Mouse (Mus musculus): ENCODE measurements around the gene Baz2a. TPM values are rescaled to one million over a fixed set of nuclear protein-coding genes. Genes with fewer than 3 reads are reported as not detected.
"Not testable (repeated sequence)": the region's sequence is repeated elsewhere in the genome, so short reads cannot be mapped to it uniquely, and the experiment has no call there.

Gene Baz2a
- total RNA-seq, 2 experiments from 2014 or later = 15.0 to 40.3 TPM

DNA sequence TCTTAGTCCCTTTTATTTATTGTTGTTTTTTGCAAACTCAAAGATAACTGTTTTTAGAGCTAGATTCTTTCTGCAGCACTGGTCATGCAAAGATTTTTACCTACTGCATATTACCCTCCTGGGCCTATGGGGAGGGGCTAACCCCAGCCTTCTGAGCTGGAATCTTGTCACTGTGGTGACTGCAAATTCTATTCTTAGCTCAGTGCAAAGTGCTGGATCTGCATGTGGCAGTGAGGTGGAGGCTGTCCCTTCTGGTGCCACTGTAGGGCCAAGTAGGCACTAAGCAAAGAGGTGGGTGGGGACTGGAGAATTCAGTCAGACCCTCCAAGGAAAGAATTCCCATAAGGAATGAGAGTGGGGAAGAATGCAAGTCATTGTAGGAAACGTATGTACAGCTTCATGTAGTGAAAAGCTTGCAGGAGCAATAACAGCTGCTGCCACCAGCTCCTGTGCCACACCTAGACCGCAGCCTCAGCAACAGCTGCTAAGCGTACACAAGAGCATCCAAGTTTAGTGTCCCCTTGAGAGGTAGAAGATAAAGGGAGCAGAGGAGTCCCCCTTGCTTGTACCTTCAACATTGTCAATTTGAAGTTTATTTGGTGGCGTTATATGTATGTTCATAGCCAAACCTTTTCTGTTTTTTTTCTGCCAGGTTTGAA lies 18.9 kb downstream of the Baz2a start:
- ATAC-seq (replicated peaks; ENCODE audit: poor library complexity) = no peak

DNA sequence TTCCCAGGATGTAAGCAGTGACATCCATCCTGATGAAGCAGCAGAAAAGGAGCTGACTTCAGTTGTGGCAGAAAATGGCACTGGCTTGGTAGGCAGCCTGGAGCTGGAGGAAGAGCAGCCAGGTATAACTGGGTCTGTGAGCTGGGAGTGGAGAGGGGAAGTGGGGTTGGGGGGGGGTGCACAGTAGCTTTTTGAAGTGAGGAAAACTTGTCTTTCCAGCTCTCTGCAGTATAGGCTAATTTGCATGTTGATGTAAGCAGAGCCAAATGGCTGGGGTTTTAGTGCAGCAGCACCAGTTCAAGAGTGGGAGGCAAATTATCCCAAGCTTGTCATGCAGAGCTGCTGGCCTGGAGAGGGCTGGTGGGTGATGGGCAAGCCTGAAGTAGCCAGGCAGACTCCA lies 19.9 kb downstream of the Baz2a start:
- no peak for ATAC-seq (replicated peaks; ENCODE audit: poor library complexity)

DNA sequence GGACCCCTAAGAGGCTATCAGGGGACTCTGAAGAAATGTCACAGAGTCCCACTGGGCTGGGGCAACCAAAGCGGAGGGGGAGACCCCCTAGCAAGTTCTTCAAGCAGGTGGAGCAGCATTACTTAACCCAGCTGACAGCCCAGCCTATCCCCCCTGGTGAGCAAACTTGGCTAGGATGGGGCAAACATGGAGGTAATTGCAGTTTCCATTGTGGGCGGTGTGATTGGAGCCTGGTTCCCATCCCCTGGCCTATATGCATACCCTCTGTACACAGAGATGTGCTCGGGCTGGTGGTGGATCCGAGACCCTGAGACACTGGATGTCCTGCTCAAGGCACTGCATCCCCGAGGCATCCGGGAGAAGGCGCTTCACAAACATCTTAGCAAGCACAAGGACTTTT lies 32.5 kb downstream of the Baz2a start:
- ATAC-seq (replicated peaks; ENCODE audit: poor library complexity) = no peak

DNA sequence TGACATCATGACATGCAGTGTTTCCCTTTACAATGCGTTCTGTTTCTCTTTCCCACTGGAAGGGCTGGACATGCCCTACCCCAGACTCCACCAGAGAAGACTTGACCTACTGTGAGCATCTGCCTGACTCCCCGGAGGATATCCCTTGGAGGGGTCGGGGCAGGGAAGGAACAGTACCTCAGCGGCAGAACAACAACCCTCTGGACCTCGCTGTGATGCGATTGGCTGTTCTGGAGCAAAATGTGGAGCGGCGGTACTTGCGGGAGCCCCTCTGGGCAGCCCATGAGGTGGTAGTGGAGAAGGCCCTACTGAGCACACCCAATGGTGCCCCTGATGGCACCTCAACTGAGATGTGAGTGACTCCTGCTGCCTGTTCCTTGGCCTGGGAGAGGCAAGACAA lies 33.5 kb downstream of the Baz2a start:
- no peak for ATAC-seq (replicated peaks; ENCODE audit: poor library complexity)

DNA sequence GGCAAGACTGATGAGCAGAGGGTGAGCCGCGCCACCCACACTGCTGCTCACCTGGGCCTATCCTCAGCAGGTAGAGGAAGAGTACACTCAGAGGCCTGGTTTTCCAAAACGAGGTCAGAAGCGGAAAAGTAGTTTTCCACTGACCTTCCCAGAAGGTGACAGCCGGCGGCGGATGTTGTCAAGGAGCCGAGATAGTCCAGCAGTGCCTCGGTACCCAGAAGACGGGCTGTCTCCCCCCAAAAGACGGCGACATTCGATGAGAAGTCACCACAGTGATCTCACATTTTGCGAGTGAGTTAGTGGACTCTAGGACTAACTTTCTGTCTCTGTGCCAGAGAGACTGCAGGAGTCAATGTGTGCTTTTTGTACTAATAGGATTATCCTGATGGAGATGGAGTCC lies 34.6 kb downstream of the Baz2a start:
- no peak for ATAC-seq (replicated peaks; ENCODE audit: poor library complexity)

DNA sequence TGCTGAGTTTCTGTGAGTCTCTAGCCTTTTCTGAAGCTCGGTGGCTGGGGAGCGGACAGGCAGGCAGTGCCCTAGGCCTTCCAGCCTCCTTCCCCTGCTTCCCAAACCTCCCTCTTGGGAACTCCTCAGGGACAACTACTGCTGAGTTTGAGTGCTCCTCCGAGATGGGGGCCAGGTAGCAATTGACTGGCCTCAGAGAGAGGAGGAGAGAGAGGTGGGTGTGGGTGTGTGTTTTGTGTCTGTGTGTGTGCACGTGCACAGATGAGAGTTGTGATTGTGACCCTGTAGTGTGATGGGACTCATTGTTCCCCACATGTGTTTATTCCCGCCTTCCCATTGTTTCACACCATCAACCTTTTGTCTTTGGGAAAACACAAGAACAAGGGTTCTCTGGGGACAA lies 36.1 kb downstream of the Baz2a start:
- no peak for ATAC-seq (replicated peaks; ENCODE audit: poor library complexity)

DNA sequence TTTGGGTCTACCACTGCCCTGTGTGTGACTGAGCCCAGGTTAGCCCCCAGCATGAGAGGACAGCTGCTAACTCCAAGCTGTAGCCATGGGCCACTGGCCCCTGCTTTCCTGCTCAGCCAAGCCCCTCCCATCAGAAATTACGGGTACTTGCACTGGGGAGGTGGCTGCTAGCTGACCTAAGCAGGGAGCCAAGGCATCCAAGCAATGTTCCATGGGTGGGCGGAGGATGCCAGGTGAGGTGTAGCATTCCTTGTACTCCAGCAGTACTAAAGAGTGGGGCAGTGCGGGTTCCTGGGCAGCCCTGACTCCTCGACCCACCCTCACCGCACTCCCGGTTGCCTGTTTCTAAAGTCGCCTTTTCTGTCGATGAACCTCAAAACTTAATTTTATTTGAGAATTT lies 36.8 kb downstream of the Baz2a start:
- no peak for ATAC-seq (replicated peaks; ENCODE audit: poor library complexity)

DNA sequence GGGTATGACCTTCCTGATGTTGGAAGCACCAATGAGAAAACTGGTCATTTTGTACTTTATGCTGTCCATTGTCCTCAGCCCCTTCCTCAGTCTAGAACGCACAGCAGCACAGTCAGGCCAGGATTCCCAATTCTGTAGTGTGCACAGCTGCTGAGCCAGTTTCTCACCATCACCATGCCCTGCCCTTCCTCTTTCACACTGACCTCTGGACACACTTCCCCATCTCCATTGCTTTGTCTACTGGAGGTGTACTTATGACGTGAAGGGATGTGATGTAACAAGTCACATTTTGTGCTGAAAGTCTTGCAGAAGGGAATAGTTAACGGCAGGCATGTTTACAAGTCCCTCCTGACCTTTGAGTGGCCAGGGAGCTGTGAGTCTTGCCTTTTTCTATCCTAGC lies 39.9 kb downstream of the Baz2a start:
- ATAC-seq (replicated peaks; ENCODE audit: poor library complexity) = peak; percentile 95

DNA sequence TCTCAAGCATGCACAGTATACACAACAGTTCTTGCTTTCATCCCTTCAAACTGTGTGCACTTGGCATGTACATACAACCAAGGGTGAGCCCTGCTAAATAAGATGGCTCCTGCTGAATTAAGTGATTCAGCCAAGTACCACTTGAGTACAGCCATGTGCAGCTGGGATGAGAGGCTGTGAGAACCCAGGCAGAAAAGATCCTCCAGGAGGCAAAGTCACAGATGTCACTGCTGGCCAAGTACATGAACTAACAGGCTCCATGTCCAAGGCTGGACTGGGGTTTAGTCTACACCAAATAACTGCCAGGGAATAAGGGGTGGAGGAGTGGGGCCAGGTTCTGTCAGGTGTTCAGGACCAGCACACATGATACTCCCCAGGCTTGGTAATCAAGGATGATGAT lies 40.4 kb downstream of the Baz2a start:
- no peak for ATAC-seq (replicated peaks; ENCODE audit: poor library complexity)

DNA sequence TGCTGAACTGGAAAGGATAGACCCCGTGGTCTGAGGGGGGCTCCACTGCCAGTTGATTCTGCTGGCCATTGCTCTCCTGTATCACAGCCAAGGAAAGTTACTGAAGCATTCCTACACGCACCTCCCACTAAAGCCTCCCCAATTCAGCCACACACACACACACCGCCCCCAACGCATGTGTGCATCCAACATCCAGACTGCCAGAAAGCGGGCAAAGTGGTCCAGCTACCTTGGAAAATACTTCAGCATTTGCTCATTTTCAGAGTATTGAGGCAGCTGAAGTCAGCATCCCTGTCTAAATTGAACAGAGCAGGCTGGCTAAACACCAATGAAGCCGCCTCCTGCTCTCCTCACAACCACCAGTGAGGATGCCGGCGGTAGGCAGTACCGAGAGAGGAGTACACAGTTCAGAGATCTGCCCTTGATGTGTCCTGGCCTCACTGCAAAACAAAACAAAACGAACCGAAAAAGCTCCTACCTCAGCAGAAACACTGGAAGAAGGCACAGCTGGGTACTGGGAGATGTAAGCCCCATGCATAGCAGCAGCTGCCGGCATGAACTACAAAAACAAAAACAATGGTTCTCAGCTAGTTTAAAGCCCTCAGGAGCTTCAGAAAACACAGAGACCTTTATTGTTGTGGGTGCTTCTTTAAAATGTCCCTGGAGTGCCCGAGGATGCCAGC lies 42.4 kb downstream of the Baz2a start:
- ATAC-seq (replicated peaks; ENCODE audit: poor library complexity) = no peak

DNA sequence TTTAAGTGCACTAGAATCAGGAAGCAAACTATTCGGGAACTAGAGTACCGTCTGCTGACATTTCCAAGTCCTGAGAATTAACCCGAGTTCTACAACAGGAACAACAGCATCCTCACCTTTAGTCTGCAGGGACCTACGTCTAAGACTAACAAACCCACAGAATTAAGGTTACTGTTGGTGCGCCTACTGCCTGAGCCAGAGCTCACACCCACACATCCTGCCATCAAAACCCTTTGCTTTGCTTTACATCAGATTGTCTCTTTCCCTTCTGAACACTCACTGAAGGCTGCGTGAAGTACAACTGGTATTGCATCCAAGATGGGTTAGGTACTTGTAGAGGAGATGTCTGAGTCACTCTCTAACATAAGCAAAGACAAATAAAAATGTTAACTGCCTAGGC lies 44.0 kb downstream of the Baz2a start:
- ATAC-seq (replicated peaks; ENCODE audit: poor library complexity) = no peak

DNA sequence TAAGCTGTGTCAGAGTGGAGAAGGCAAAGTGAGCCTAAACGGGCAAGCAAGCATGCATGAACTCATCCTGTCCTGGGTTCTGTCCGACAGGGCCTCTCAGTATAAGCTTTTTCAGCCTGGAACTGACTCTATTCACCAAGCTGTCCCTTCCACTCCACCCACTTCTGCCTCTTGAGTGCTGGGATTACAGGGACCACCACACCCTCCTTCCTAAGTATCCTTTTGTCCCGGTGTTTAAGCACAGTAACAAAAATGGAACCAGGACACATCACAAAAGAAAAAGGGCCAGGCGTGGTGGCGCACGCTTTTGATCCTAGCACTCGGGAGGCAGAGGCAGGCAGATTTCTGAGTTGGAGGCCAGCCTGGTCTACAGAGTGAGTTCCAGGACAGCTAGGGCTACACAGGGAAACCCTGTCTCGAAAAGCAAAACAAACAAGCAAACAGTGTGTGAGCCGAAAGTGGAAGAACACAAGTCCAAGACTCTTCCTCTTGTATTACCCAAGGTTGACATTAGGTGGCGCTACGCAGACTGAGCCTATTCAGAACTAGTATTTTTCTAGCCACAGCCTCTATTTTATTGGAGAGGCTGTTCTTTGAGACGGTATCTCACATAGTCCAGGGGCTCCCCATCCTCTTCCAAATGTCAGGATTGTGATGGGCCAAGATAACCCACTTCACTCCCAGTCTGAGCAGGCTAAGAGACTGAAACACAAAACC lies 49.0 kb downstream of the Baz2a start:
- ATAC-seq (replicated peaks; ENCODE audit: poor library complexity) = peak; percentile 94

DNA sequence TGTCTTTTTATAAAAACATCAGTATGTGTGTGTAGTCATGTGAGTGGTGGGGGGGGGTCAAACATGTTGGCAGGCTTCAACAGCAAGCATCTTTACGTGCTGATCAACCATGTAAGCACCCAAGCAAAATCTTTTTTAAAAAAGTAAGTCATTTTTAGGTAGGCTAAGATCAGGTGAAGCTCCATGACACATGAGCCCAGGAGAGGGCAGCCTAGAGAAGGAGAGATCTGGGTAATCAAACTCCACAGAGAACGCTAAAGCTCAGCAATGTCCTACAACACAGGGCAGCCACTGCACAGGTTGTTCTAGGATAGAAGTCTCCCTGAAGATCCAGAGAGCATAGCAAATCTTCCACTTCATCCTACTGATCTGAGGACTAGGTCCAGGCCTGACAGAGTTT lies 50.8 kb downstream of the Baz2a start:
- ATAC-seq (replicated peaks; ENCODE audit: poor library complexity) = no peak

DNA sequence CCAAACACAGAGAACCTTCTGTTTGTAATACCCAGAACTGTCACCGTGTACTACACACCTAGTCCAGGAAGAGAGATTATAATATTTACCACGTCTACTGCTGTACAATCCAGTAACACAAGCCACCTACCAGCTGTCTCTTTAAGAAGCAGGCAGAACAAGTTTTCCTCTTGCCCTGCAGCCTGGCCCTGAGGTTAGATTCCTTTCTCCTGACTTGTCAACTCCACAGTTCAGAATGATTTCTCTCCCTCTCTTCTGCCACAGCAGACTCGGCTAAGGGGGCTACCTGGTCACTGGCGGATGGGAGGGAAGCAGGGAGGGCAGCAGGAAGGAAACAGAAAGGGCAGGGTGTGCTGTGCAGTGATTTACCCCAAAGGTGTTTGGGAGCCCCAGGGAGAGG lies 52.3 kb downstream of the Baz2a start:
- ATAC-seq (replicated peaks; ENCODE audit: poor library complexity) = no peak

DNA sequence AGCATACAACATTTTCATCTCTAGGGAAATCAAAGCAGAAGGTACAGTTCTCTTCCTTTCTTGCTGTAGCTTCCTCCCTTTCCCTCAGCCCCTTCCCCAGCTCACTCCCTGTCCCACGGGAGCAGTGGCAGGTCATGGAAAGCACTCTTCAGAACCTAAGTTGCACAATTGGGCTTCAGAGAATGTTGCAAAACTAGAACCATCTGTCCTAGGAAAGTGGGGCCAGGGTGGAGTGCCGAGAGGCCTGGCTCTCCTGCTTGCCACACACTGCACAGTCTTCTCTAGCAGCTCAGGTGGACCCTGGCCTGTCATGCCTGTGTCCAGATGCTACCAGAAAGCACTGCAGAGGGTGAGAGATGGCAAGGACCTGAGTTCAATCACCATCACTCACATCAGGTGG lies 53.6 kb downstream of the Baz2a start:
- no peak for ATAC-seq (replicated peaks; ENCODE audit: poor library complexity)

DNA sequence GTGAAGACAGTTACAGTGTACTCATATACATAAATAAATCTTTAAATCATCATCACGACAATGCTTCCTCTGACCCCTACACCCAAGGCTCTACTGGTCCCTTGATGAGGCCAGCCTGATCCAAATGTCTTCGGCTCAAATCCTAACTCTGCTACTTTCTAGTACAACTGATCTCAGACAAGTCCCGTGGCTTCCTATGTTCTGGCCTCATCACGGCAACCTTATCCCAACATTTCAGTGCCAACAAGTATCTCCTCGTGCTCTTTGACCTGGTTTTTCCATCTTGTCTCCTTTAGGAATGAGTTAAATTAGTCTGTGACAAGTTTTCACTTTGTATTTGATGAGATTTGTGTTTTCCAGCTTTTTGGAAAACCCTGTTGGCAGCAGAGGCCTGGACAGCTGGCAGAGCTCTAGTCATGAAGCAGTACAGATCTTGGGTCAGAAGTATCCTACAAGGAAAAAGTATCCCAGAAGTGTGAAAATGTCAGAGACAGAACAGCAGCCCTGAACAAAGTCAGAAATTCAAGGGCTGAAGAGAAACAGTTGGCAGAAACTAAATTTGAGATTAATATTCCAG lies 57.5 kb downstream of the Baz2a start:
- ATAC-seq (replicated peaks; ENCODE audit: poor library complexity) = no peak

DNA sequence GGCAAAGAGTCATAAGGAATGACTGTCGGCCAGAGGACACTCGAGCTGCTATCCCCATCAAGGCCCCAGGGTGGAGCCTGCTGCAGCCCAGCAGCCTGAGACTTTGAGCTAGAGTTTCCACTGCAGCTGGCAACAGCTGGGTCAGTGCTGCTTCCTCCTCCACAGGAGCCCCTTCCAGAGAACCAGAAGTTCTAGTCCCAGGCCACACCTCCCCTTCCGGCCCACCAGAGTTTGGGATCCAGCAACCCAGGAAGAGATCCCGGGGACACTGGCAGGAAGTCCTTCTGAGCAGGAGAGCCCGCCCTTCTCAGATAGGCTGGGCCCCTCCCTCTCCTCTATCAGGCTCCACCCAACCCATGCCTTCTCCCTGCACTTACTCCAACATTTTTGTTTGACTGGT lies 58.2 kb downstream of the Baz2a start:
- peak; percentile 97 for ATAC-seq (replicated peaks; ENCODE audit: poor library complexity)

DNA sequence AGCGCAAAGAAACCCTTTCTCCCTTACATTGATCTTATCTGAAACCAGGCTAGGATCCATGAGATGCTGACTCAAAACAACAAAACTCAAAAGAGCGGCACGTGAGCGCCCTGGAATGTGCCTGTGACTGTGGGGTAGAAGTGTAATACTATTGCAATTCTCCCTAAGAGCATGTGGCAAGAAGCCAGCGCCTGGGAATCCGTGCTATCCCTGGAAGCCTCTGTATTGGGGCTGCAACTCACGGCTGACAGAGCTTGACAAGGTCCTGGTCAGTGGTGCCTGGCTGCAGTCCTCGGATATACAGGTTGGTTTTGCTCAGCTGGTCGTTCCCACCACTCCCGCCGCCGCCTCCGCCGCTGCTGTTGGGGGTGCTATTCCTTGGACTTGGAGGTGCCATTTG lies 59.6 kb downstream of the Baz2a start:
- ATAC-seq (replicated peaks; ENCODE audit: poor library complexity) = no peak

DNA sequence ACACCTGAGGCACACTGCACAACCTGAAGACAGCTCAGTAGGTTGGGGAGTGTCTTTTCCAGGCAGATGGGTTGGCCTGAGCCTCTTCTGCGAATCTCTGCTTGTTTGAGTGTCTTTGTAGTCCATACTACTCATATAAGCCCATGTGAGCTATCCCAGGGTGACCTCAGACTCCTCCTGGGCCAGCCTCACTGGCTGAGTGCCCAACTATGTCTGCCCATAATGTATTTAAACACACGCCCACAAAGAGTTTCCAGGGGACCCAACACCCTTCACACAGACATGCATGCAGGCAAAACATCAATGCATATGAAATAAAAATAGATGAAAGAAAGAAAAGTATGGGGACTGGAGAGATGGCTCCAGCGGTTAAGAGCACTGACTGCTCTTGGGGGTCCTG lies 62.6 kb downstream of the Baz2a start:
- ATAC-seq (replicated peaks; ENCODE audit: poor library complexity) = no peak

DNA sequence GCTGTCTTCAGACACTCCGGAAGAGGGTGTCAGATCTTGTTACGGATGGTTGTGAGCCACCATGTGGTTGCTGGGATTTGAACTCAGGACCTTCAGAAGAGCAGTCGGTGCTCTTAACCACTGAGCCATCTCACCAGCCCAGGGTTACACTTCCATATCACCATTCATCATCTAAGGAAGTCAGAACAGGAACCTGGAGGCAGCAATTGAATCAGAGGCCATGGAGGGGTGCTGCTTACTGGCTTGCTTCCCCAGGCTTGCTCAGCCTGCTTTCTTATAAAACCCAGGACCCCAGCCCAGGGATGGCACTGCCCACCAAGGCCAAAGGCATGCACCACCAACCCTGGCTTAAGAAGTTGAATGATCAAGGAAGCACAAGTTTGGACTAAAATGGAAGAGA lies 74.3 kb downstream of the Baz2a start:
- ATAC-seq (replicated peaks; ENCODE audit: poor library complexity) = not testable (repeated sequence)

DNA sequence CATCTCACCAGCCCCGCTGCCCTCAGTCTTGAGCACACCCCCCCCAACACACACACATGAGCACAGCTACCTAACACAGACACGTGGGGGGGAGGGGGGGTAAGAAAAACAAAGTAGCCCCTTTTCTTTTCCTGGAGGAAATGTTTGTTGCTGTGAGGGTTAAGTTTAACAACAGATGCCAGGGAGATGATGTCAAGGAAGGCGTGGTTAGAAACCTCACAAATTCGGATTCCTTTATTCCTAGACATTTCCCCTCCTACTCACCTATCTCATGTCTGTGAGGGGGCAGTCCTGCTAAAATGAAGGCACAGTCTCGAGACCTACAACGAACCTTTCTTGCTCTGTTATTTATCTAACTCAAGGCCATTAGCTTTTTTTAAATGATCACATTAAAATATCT lies 75.7 kb downstream of the Baz2a start:
- ATAC-seq (replicated peaks; ENCODE audit: poor library complexity) = no peak

DNA sequence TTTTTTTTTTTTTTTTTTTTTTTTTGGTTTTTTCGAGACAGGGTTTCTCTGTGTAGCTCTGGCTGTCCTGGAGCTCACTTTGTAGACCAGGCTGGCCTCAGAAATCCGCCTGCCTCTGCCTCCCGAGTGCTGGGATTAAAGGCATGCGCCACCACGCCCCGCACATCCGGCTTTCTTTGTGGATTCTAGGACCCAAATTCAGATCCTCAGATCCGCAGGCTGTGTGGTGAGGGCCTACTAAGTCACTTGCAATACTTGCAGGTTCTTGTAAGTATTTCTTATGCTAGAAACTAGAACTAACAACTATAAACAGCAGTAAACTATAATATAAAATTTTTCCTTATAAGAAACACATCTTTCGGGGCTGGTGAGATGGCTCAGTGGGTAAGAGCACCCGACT lies 80.0 kb downstream of the Baz2a start:
- ATAC-seq (replicated peaks; ENCODE audit: poor library complexity) = not testable (repeated sequence)
